Mouse (Mus musculus) layer of hippocampus, adult 18-20 months (tissue): Measurements from ENCODE around the gene Vps41. TPM values are rescaled to one million over a fixed set of nuclear protein-coding genes. Genes with fewer than 3 reads are reported as not detected.

Experiments
- DNase-seq, 2 experiments: peaks; one replicate each; pipeline ENCODE4 v3.0.0; 2022; ENCODE audit warnings: low spot score in 2 of 2
- total RNA-seq, 2 experiments: library from RNA; stranded (reverse); gene quantifications; 2 replicates each; pipeline ENCODE4 v1.2.3; 2021

Gene Vps41
- total RNA-seq, 2 experiments from 2014 or later: 152 to 154 TPM

- DNase-seq: peak in 1 of 2 experiments; percentile 35
Measured at GRCm38 (mm10) chr13:18868030-18868490, 151.0 kb downstream of the Vps41 start.

GRCm38 (mm10) chr13:18868825-18869224 is 151.7 kb downstream of the Vps41 start:
- DNase-seq: no peak

GRCm38 (mm10) chr13:18875321-18875720 is 158.2 kb downstream of the Vps41 start:
- no peak for DNase-seq

- peak; percentile 65 to 72 for DNase-seq
Measured at GRCm38 (mm10) chr13:18892910-18893309, 175.8 kb downstream of the Vps41 start.

- no peak for DNase-seq
Measured at GRCm38 (mm10) chr13:18896789-18897188, 179.7 kb downstream of the Vps41 start.

GRCm38 (mm10) chr13:18903623-18904022 is 186.5 kb downstream of the Vps41 start:
- DNase-seq: no peak

GRCm38 (mm10) chr13:18914774-18915173 is 197.7 kb downstream of the Vps41 start:
- no peak for DNase-seq

Other genes with a start within 250 kb of the Vps41 start
- gene Amph, start 230.9 kb downstream of the Vps41 start, total RNA-seq: 100 to 1,000 TPM; 235 to 240 TPM